Mouse (Mus musculus) kidney, embryonic 14.5 days (tissue): ENCODE measurements around the gene BC049352. TPM values are rescaled to one million over a fixed set of nuclear protein-coding genes. Genes with fewer than 3 reads are reported as not detected.

Experiments used
- ATAC-seq: fragments of 200-750 bp; cut with Nextera tagmentation; 2 replicates; pipeline ENCODE4 v1.8.0; 2017; ENCODE audit warnings: moderate number of reproducible peaks, mild to moderate bottlenecking, moderate TSS enrichment, moderate library complexity; ENCODE audit not compliant: low FRiP score, low TSS enrichment
- H3K27ac ChIP-seq: fragments of 300-500 bp; sonication (generic); 2 replicates; pipeline ENCODE4 v1.5.1; 2014; ENCODE audit warnings: low read depth, mild to moderate bottlenecking, low read length, moderate library complexity, mixed read lengths
- H3K27me3 ChIP-seq: fragments of 300-500 bp; sonication (generic); 2 replicates; pipeline ENCODE4 v1.6.1; 2014; ENCODE audit warnings: mild to moderate bottlenecking, low read length; ENCODE audit not compliant: control insufficient read depth, insufficient read depth
- H3K36me3 ChIP-seq: fragments of 300-500 bp; sonication (generic); 2 replicates; pipeline ENCODE4 v1.6.1; 2014; ENCODE audit warnings: low read length, mixed read lengths; ENCODE audit not compliant: control insufficient read depth, insufficient read depth
- H3K4me1 ChIP-seq: fragments of 300-500 bp; sonication (generic); 2 replicates; pipeline ENCODE4 v1.6.1; 2014; ENCODE audit warnings: low read length, mixed read lengths; ENCODE audit not compliant: control insufficient read depth, insufficient read depth
- H3K4me2 ChIP-seq: fragments of 300-500 bp; sonication (generic); replicated peaks from 2 replicates; pipeline ENCODE4 v1.6.1; 2014; ENCODE audit warnings: low read depth, mild to moderate bottlenecking, low read length
- H3K4me3 ChIP-seq: fragments of 300-500 bp; sonication (generic); 2 replicates; pipeline ENCODE4 v1.5.1; 2014; ENCODE audit warnings: mild to moderate bottlenecking, low read length
- H3K9ac ChIP-seq: fragments of 300-500 bp; sonication (generic); 2 replicates; pipeline ENCODE4 v1.6.1; 2014; ENCODE audit warnings: low read depth, mild to moderate bottlenecking, low read length, moderate library complexity
- H3K9me3 ChIP-seq: fragments of 300-500 bp; sonication (generic); 2 replicates; pipeline ENCODE4 v1.6.1; 2016; ENCODE audit warnings: low read length; ENCODE audit not compliant: control insufficient read depth
- WGBS: fragments of 180-500 bp; shearing (Covaris S2); extraction: QIAGEN DNeasy Blood & Tissue Kit; methylation state at CpG from one replicate; pipeline ENCODE4 v1.1.7; 2014; 5-methylcytosine and 5-hydroxymethylcytosine counted together
- polyA plus RNA-seq: library from polyadenylated mRNA; unstranded; fragments of >200 nt; fragmentation: Nextera tagmentation; extraction: Ambion mirVana; gene quantifications from 2 replicates; pipeline ENCODE4 v1.2.1, GENCODE M21; 2014

The BC049352 gene
- polyA plus RNA-seq, 1 experiment from 2014 or later: not detected

GRCm38 (mm10) chr9:45267099-45267498 lies 85.3 kb downstream of the BC049352 start:
- ATAC-seq: no peak
- Histone ChIP-seq H3K4me1 (no peaks in the 10 kb centered on the region), H3K4me3 (no peak overlapping the region), H3K27ac (no peak overlapping the region), H3K27me3 (peaks cover 24% of the 10 kb centered on the region; the same call in 1 of the 2 replicates), H3K36me3 (no peaks in the 10 kb centered on the region), H3K9ac (no peak overlapping the region), H3K4me2 (no peak overlapping the region), H3K9me3 (no peaks in the 10 kb centered on the region)
- 89% methylated on average over 4 of the region's 4 CpGs for whole genome bisulfite sequencing

GRCm38 (mm10) chr9:45268079-45268478 lies 86.3 kb downstream of the BC049352 start:
- H3K27me3 ChIP-seq: peaks cover 24% of the 10 kb centered on the region; the same call in 1 of the 2 replicates
- no peaks in the 10 kb centered on the region for H3K4me1 ChIP-seq
- H3K4me2 ChIP-seq: no peak overlapping the region
- no peaks in the 10 kb centered on the region for H3K36me3 ChIP-seq
- no peak overlapping the region for H3K9ac ChIP-seq
- WGBS: 48% methylated on average over 4 of the region's 4 CpGs
- H3K4me3 ChIP-seq: no peak overlapping the region
- H3K27ac ChIP-seq: no peak overlapping the region
- ATAC-seq: no peak
- H3K9me3 ChIP-seq: no peaks in the 10 kb centered on the region

- Histone ChIP-seq H3K9ac (peak within 1 kb of the TSS; percentile 48; the same call in 1 of the 2 replicates), H3K27ac (no peak within 1 kb of the TSS), H3K4me1 (no peaks in the 10 kb centered on the region), H3K36me3 (no peaks in the 10 kb centered on the region), H3K4me3 (peak within 1 kb of the TSS; percentile 33), H3K27me3 (peaks cover 24% of the 10 kb centered on the region; the same call in 1 of the 2 replicates), H3K9me3 (no peaks in the 10 kb centered on the region), H3K4me2 (peak within 1 kb of the TSS; percentile 46)
- peak; percentile 64; the same call in 1 of the 2 replicates for ATAC-seq
- 6% methylated on average over 36 of the region's 36 CpGs for WGBS
Measured at GRCm38 (mm10) chr9:45268597-45269325, 87.0 kb downstream of the BC049352 start, which contains the start of gene Il10ra. TSS of gene Il10ra (minus strand) at chr9:45269149.

GRCm38 (mm10) chr9:45272213-45272612 lies 90.4 kb downstream of the BC049352 start:
- no peak overlapping the region for H3K27ac ChIP-seq
- no peak for ATAC-seq
- no peaks in the 10 kb centered on the region for H3K4me1 ChIP-seq
- no peaks in the 10 kb centered on the region for H3K9me3 ChIP-seq
- H3K4me2 ChIP-seq: no peak overlapping the region
- no peak overlapping the region for H3K4me3 ChIP-seq
- no peak overlapping the region for H3K9ac ChIP-seq
- no peaks in the 10 kb centered on the region for H3K36me3 ChIP-seq
- peaks cover 21% of the 10 kb centered on the region; the same call in 1 of the 2 replicates for H3K27me3 ChIP-seq
- 53% methylated on average over 5 of the region's 5 CpGs for WGBS

GRCm38 (mm10) chr9:45274218-45274617 lies 92.4 kb downstream of the BC049352 start:
- Histone ChIP-seq H3K4me1 (no peaks in the 10 kb centered on the region), H3K9ac (no peak overlapping the region), H3K27ac (no peak overlapping the region), H3K4me3 (no peak overlapping the region), H3K36me3 (no peaks in the 10 kb centered on the region), H3K9me3 (no peaks in the 10 kb centered on the region), H3K27me3 (peaks cover 5% of the 10 kb centered on the region; the same call in 1 of the 2 replicates), H3K4me2 (no peak overlapping the region)
- no peak for ATAC-seq
- WGBS: 75% methylated on average over 4 of the region's 4 CpGs

- Histone ChIP-seq H3K4me1 (no peaks in the 10 kb centered on the region), H3K4me3 (no peak overlapping the region), H3K27ac (no peak overlapping the region), H3K27me3 (peaks cover 3% of the 10 kb centered on the region; the same call in 1 of the 2 replicates), H3K9me3 (no peaks in the 10 kb centered on the region), H3K4me2 (no peak overlapping the region), H3K36me3 (no peaks in the 10 kb centered on the region), H3K9ac (no peak overlapping the region)
- no peak for ATAC-seq
- 92% methylated on average over 2 of the region's 2 CpGs for WGBS
Measured at GRCm38 (mm10) chr9:45274635-45275034, 92.8 kb downstream of the BC049352 start.

- no peak for ATAC-seq
- H3K4me3 ChIP-seq: no peak overlapping the region
- H3K4me2 ChIP-seq: no peak overlapping the region
- H3K9me3 ChIP-seq: no peaks in the 10 kb centered on the region
- H3K36me3 ChIP-seq: no peaks in the 10 kb centered on the region
- H3K27ac ChIP-seq: no peak overlapping the region
- no peaks in the 10 kb centered on the region for H3K27me3 ChIP-seq
- 64% methylated on average over 3 of the region's 3 CpGs for WGBS
- H3K4me1 ChIP-seq: no peaks in the 10 kb centered on the region
- H3K9ac ChIP-seq: no peak overlapping the region
Measured at GRCm38 (mm10) chr9:45280059-45280458, 98.3 kb downstream of the BC049352 start.

- no peaks in the 10 kb centered on the region for H3K9me3 ChIP-seq
- H3K4me1 ChIP-seq: no peaks in the 10 kb centered on the region
- no peak overlapping the region for H3K4me3 ChIP-seq
- H3K27me3 ChIP-seq: no peaks in the 10 kb centered on the region
- no peak overlapping the region for H3K9ac ChIP-seq
- H3K36me3 ChIP-seq: no peaks in the 10 kb centered on the region
- WGBS: 78% methylated on average over 3 of the region's 3 CpGs
- H3K4me2 ChIP-seq: no peak overlapping the region
- ATAC-seq: no peak
- H3K27ac ChIP-seq: no peak overlapping the region
Measured at GRCm38 (mm10) chr9:45280891-45281290, 99.1 kb downstream of the BC049352 start.

- ATAC-seq: no peak
- Histone ChIP-seq H3K27me3 (no peaks in the 10 kb centered on the region), H3K4me1 (no peaks in the 10 kb centered on the region), H3K27ac (no peak overlapping the region), H3K9me3 (no peaks in the 10 kb centered on the region), H3K4me3 (no peak overlapping the region), H3K9ac (no peak overlapping the region), H3K4me2 (no peak overlapping the region), H3K36me3 (no peaks in the 10 kb centered on the region)
- 87% methylated on average over 5 of the region's 5 CpGs for WGBS
Measured at GRCm38 (mm10) chr9:45282466-45282865, 100.7 kb downstream of the BC049352 start.
